Mouse (Mus musculus) CD4-positive naive resting alpha-beta T cell, adult 76 days (primary cell): ENCODE measurements around the gene Gbx1. TPM values are rescaled to one million over a fixed set of nuclear protein-coding genes. Genes with fewer than 3 reads are reported as not detected.

Experiments used
- total RNA-seq: library from RNA; stranded (reverse); gene quantifications from one replicate; pipeline ENCODE4 v1.2.4, GENCODE M21; 2023

The Gbx1 gene
- total RNA-seq, result not detected

DNA sequence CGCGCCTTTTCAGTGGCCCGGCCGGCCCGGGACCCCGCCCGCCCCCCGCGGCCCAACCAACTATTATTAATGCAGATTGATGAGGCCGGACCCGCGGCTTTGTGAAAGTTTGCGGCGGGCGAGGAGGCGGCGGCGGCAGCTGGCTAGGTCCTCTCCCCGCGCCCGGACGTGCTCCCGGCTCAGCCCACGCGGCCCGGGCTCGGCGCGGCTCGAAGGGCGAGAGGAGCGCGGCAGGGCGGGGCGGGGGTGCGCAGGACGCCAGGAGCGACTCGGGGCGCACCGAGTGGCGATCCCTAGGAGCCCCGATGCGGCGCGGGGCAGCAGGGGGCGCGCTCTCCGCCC, at the start of gene Gbx1:
Gbx1 (minus strand) TSS at position 314 of the 342 bp plus-strand sequence.

GRCm38 (mm10) chr5:24556709-24557108, 29.7 kb upstream of the Gbx1 start, which contains the start of gene 4931409K22Rik:
4931409K22Rik (minus strand) TSS chr5:24556809.

DNA sequence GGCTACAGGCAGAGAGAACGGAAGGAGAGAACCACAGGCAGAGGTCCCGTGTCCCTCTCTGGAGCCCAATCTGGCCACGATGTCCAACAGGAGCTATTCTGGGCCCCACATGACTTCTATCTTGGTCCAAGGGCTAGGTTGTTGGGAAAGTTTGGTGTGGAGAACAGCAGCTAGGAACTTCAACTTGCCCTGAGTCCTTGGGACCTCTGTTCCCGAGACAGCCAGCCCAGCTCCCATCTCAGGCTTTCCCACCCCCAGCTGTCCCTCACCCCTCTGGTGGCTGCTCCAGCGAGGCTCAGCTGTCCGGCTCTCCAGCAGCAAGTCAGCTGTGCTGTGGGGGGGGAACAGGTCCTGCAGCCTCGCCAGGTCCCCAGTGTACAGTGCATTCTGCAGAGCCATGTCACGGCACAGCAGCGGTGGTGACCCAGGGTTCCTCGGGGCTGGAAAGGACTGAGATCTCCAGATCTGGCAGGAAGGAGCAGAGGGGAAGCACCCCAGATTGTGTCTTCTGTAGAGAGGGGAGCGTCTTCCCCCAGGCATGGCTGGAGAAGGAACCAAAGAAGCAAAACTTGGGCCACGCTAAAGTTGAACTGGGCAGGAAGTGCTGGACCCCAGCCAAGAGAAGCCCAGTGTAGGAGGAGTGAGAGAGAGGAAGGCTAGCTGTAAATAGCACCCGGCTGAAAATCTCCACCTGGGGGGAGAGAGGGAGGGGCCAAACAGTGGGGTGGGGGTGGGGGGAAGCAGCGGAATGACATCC, 13.6 kb upstream of the Gbx1 start, which contains the start of gene Asb10:
Asb10 (minus strand) TSS at position 592 of the 757 bp plus-strand sequence.

Other genes with a start within 250 kb of the Gbx1 start
- gene Kcnh2, start 175.6 kb downstream of the Gbx1 start, total RNA-seq, result 8.0 TPM
- 0.15 TPM for gene Nos3, start 162.4 kb downstream of the Gbx1 start, total RNA-seq
- 0.53 TPM for gene Atg9b, start 135.1 kb downstream of the Gbx1 start, total RNA-seq
- 17.6 TPM for gene Abcb8, start 133.5 kb downstream of the Gbx1 start, total RNA-seq
- gene Asic3, start 113.8 kb downstream of the Gbx1 start, total RNA-seq, result 0.41 TPM
- gene Cdk5, start 103.7 kb downstream of the Gbx1 start, total RNA-seq, result 33.5 TPM
- gene Slc4a2, start 103.4 kb downstream of the Gbx1 start, total RNA-seq, result 53.7 TPM
- 74.5 TPM for gene Fastk, start 81.9 kb downstream of the Gbx1 start, total RNA-seq
- 21.1 TPM for gene Tmub1, start 79.3 kb downstream of the Gbx1 start, total RNA-seq
- gene Agap3, start 75.0 kb downstream of the Gbx1 start, total RNA-seq, result 88.7 TPM
- gene Asb10, start 13.8 kb upstream of the Gbx1 start, total RNA-seq, result not detected
- gene 4931409K22Rik, start 29.6 kb upstream of the Gbx1 start, total RNA-seq, result not detected
- gene Abcf2, start 50.3 kb upstream of the Gbx1 start, total RNA-seq, result 42.8 TPM
- 28.8 TPM for gene Chpf2, start 59.5 kb upstream of the Gbx1 start, total RNA-seq
- not detected for gene Smarcd3, start 97.2 kb upstream of the Gbx1 start, total RNA-seq
- 110 TPM for gene Nub1, start 158.3 kb upstream of the Gbx1 start, total RNA-seq
- not detected for gene Wdr86, start 203.5 kb upstream of the Gbx1 start, total RNA-seq
- not detected for gene Crygn, start 230.8 kb upstream of the Gbx1 start, total RNA-seq